ENCODE assay signal across 8 mouse cellular contexts in the genomic region with DNA sequence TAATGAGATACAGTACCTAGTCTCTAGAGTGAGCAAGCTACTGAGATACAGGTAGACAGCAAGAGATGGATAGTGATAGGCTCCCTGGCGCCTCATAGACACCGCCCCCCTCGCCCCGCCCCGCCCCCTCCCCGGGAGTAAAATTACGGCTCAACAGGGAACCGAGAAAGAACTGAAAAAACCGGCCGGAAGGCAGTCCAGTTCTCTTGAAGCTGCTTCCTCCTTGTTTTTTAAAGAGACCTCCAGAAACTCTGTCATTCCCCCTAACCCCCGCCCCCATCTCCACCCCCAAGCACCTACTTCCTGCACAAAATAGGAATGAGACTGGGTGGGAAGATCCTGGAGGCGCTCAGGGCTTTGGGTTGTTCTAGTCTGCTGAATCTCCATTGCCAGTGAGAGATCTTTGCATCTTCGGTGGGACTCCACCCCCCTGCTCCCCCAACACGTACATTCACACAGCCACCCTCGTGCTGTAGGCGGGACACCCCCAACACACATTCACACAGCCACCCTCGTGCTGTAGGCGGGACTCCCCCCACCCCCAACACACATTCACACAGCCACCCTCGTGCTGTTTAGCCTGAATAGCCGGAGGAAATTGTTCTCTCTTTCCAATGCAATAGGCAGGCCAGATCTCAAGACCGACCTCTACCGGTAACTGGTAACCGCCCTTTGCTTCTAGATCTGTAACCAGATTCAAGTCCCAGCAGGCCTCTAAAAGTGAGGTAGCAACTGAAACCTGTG. TPM values are rescaled to one million over a fixed set of nuclear protein-coding genes. Genes with fewer than 3 reads are reported as not detected.
A peak's percentile ranks its signal among the peaks of the same experiment; 100 is the strongest.
DNase-seq lines count a peak whose midpoint lies in the region; ATAC-seq lines count a peak whose summit lies in the region.

No protein-coding gene starts in this region.

- H3K4me1 ChIP-seq in intestine, embryonic 14.5 days (replicated peaks; ENCODE audit: control insufficient read depth, insufficient read depth, low read length), result peaks cover 4% of the 10 kb centered on the region; the same call in 1 of the 2 replicates

- peak; percentile 65 for DNase-seq in adrenal gland, adult 8-10 months
- peak; percentile 46 for DNase-seq in embryo, embryonic 11.5 days (ENCODE audit: low read depth, low spot score)
- DNase-seq in gastrocnemius, postnatal 25 days, result peak; percentile 61
- DNase-seq in intestine, embryonic 14.5 days (ENCODE audit: low spot score), result peak; percentile 88
- DNase-seq in left cerebral cortex, postnatal 14 days (ENCODE audit: low spot score in 2 of 2), result peak; percentile 45 to 75
- peak; percentile 32 for DNase-seq in right cerebral cortex, postnatal 25 days
- peak; percentile 85 for DNase-seq in yolk sac, embryonic 10.5 days (ENCODE audit: low spot score)

- H3K36me3 ChIP-seq in intestine, embryonic 14.5 days (ENCODE audit: control insufficient read depth, insufficient read depth, low read length), result no peaks in the 10 kb centered on the region

- under 1% methylated on average over 23 of the region's 23 CpGs for WGBS in intestine, embryonic 14.5 days

- H3K27me3 ChIP-seq in intestine, embryonic 14.5 days (replicated peaks; ENCODE audit: control insufficient read depth, insufficient read depth, low read length), result no peaks in the 10 kb centered on the region

- peak overlapping the region; percentile 93 for H3K27ac ChIP-seq in intestine, embryonic 14.5 days (ENCODE audit: low read depth)

- H3K4me2 ChIP-seq in intestine, embryonic 14.5 days (ENCODE audit: low read length), result peak overlapping the region; percentile 62

- H3K9me3 ChIP-seq in intestine, embryonic 14.5 days (ENCODE audit: control insufficient read depth, low read length), result no peaks in the 10 kb centered on the region

- intact Hi-C loops in left cerebral cortex, postnatal 14 days (cut with DNase I), result no loop called here

- H3K9ac ChIP-seq in intestine, embryonic 14.5 days (ENCODE audit: low read length), result peak overlapping the region; percentile 49

- ATAC-seq in intestine, embryonic 14.5 days (replicated peaks; ENCODE audit: low FRiP score, low TSS enrichment, low read depth), result peak; percentile 86
- ATAC-seq in megakaryocyte-erythroid progenitor cell, adult 5-6 weeks (replicated peaks; ENCODE audit: low FRiP score, low TSS enrichment, poor library complexity, severe bottlenecking), result peak; percentile 82

- H3K4me3 ChIP-seq in intestine, embryonic 14.5 days (ENCODE audit: low read depth, low read length), result peak overlapping the region; percentile 35

RNA-seq across cellular contexts. Expression of gene Pds5a, which starts 26.4 kb away (rescaled TPM):
- total RNA-seq in adrenal gland, adult 8-10 months (2022), result 100 to 1,000 TPM in 3 of 4 experiments, 10 to 100 TPM in 1; 82.9 to 122 (median 111) TPM
- total RNA-seq in gastrocnemius, postnatal 25 days (2021), result 10 to 100 TPM; 37.6 to 41.9 TPM
- polyA plus RNA-seq in intestine, embryonic 14.5 days (2014; fragmentation: Nextera tagmentation; extraction: Ambion mirVana), result 88.7 and 91.9 TPM in 2 replicates
- total RNA-seq in left cerebral cortex, postnatal 14 days (2021), result 10 to 100 TPM; 67.8 to 68.9 TPM
- total RNA-seq in megakaryocyte-erythroid progenitor cell, adult 5-6 weeks (2014; fragmentation: Nextera tagmentation), result 204 and 218 TPM in 2 replicates
- 244 and 279 TPM in 2 replicates for total RNA-seq in megakaryocyte-erythroid progenitor cell, adult 5-6 weeks (2017)

RNA-seq across cellular contexts. Expression of gene N4bp2, which starts 38.8 kb away (rescaled TPM):
- total RNA-seq in adrenal gland, adult 8-10 months (2022), result 10 to 100 TPM; 14.0 to 16.9 (median 14.9) TPM
- total RNA-seq in gastrocnemius, postnatal 25 days (2021), result 1 to 10 TPM; 8.1 to 9.3 TPM
- 41.0 and 43.4 TPM in 2 replicates for polyA plus RNA-seq in intestine, embryonic 14.5 days (2014; fragmentation: Nextera tagmentation; extraction: Ambion mirVana)
- total RNA-seq in left cerebral cortex, postnatal 14 days (2021), result 10 to 100 TPM; 10.2 to 11.1 TPM
- 38.8 and 42.9 TPM in 2 replicates for total RNA-seq in megakaryocyte-erythroid progenitor cell, adult 5-6 weeks (2014; fragmentation: Nextera tagmentation)
- total RNA-seq in megakaryocyte-erythroid progenitor cell, adult 5-6 weeks (2017), result 21.0 and 22.4 TPM in 2 replicates

Comparison
In these comparisons a context has a peak if more than half of its experiments do, and no peak if none do; other contexts are left out.
1. Peak in every context shown above with its lines: DNase-seq, ATAC-seq, H3K4me3 ChIP-seq and H3K27ac ChIP-seq.
2. DNase-seq: peak in every context shown above with its lines; median percentile 88 in intestine, embryonic 14.5 days; 85 in yolk sac, embryonic 10.5 days; 65 in adrenal gland, adult 8-10 months; 61 in gastrocnemius, postnatal 25 days; 60 in left cerebral cortex, postnatal 14 days; 46 in embryo, embryonic 11.5 days; 32 in right cerebral cortex, postnatal 25 days.